Mouse (Mus musculus) splenic B cell, adult 2 months (primary cell): ENCODE measurements around the gene BC034090.

ENCODE experiments used
- DNase-seq: peaks from one replicate; pipeline ENCODE4 v3.0.0-alpha.2; 2011; ENCODE audit warnings: low read depth, low spot score
- H3K27me3 ChIP-seq: 2 replicates; pipeline ENCODE4 v1.6.1; 2012; ENCODE audit warnings: mild to moderate bottlenecking, low read length, moderate library complexity, mixed read lengths; ENCODE audit not compliant: control insufficient read depth, poor library complexity, insufficient read depth, severe bottlenecking
- H3K36me3 ChIP-seq: 2 replicates; pipeline ENCODE4 v1.6.1; 2012; ENCODE audit warnings: mild to moderate bottlenecking, low read length, moderate library complexity, mixed read lengths; ENCODE audit not compliant: control insufficient read depth, poor library complexity, insufficient read depth, severe bottlenecking

The BC034090 gene

DNA sequence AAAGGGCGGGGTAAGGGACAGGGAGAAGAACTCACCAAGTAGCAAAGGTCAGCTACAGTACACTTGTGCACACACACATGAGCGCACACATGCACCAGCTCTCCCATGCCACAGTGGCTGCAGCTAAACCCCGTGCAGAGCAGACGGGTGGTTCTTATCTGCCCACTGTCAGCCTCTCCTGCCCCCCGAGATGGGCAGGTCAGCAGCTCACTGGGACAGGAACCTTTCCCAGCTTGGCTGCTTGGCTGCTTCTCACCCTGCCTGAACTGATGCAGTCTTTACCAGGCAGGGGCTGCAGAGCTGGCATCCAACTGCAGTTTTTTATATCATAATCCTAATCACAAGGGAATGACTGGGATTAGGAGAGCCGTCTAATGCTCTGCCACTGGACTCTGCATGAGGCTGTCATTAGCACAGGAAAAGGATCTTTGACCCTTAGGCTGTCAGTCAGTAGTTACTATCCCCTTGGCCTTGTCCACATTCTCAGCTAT lies 8.4 kb upstream of the BC034090 start:
- H3K27me3 ChIP-seq = peaks cover 2% of the 10 kb centered on the region; the same call in 1 of the 2 replicates
- no peak for DNase-seq
- no peaks in the 10 kb centered on the region for H3K36me3 ChIP-seq

- H3K36me3 ChIP-seq = no peaks in the 10 kb centered on the region
- DNase-seq = no peak
- H3K27me3 ChIP-seq = peaks cover 2% of the 10 kb centered on the region; the same call in 1 of the 2 replicates
These were observed 7.4 kb upstream of the BC034090 start for GRCm38 (mm10) chr1:155251596-155251995.

- H3K27me3 ChIP-seq = peaks cover 3% of the 10 kb centered on the region; the same call in 1 of the 2 replicates
- DNase-seq = no peak
- H3K36me3 ChIP-seq = no peaks in the 10 kb centered on the region
These were observed 6.4 kb upstream of the BC034090 start for GRCm38 (mm10) chr1:155250531-155251135.

DNA sequence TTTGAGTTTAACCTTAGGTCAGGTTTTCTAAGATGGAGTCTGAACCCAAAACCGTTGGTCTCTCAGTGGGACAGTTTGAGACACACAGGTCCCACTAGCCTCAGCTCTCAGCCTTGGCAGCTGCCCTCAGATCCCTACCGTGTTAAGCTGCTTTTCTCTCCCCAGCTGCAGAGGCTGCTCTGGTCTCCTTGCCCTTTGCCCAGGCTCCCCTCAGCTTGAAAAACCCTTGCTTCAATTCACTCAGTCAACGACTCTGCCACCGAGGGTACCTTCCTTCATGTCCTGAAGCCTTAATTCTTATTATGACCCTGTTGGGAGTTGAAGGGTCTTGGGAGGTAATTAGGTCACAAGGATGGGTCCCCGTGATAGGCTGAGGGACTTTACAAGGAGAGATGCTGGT lies 5.7 kb upstream of the BC034090 start:
- Histone ChIP-seq H3K36me3 (no peaks in the 10 kb centered on the region), H3K27me3 (peaks cover 4% of the 10 kb centered on the region; the same call in 1 of the 2 replicates)
- DNase-seq = no peak

DNA sequence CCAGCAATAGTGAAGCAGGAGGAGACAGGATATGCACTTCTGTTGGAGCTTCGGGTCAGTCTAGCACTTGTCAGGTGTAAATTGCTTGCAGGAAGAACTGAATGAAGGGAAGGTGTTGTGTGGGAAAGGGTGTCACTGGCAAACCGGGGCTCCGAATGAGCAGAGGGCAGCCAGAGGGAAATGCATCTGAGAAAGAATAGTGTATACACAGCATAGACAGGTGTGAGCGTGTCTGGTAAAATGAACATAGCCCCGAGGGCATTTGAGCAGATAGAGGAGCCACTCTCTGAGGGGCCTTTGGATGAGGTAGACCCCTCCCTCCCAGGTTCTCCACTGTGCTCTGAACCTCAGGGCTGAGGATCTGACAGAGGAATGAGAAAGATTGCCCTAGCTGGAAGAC lies 3.8 kb upstream of the BC034090 start:
- no peaks in the 10 kb centered on the region for H3K36me3 ChIP-seq
- no peak for DNase-seq
- peaks cover 7% of the 10 kb centered on the region; the same call in 1 of the 2 replicates for H3K27me3 ChIP-seq

GRCm38 (mm10) chr1:155247441-155247840 lies 3.2 kb upstream of the BC034090 start:
- no peaks in the 10 kb centered on the region for H3K36me3 ChIP-seq
- peaks cover 7% of the 10 kb centered on the region; the same call in 1 of the 2 replicates for H3K27me3 ChIP-seq
- DNase-seq = no peak

- Histone ChIP-seq H3K36me3 (no peaks in the 10 kb centered on the region), H3K27me3 (peaks cover 7% of the 10 kb centered on the region; the same call in 1 of the 2 replicates)
- DNase-seq = no peak
These were observed 1.3 kb upstream of the BC034090 start for GRCm38 (mm10) chr1:155245516-155245915.

DNA sequence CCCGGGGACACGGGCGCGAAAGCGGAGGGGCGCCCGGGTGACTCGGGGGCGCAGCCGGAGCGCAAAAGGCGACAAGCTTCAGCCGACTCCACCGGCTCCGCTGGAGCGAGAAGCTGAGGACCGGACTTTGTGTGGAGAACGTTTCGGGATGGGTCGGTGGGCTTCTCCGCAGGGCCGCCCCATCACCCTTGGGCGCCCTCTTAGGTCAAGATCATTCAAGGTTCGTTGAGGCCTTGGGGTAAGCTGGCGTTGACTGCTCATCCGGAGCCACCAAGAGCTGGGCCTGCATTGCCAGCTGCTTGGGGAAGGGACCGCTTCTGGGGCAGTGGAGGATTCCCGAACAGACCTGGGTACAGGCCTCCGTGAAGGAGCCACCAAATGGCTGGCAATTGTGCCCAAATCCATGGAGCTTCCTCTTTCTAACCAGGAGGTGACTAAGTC lies 547 bp upstream of the BC034090 start:
- H3K27me3 ChIP-seq = peaks cover 7% of the 10 kb centered on the region; the same call in 1 of the 2 replicates
- DNase-seq = no peak
- no peaks in the 10 kb centered on the region for H3K36me3 ChIP-seq

GRCm38 (mm10) chr1:155242488-155242745 lies 1.8 kb downstream of the BC034090 start:
- no peak for DNase-seq
- no peaks in the 10 kb centered on the region for H3K36me3 ChIP-seq
- peaks cover 7% of the 10 kb centered on the region; the same call in 1 of the 2 replicates for H3K27me3 ChIP-seq

- H3K36me3 ChIP-seq = no peaks in the 10 kb centered on the region
- peaks cover 7% of the 10 kb centered on the region; the same call in 1 of the 2 replicates for H3K27me3 ChIP-seq
- no peak for DNase-seq
These were observed 2.4 kb downstream of the BC034090 start for GRCm38 (mm10) chr1:155241701-155242487.

- no peak for DNase-seq
- Histone ChIP-seq H3K36me3 (no peaks in the 10 kb centered on the region), H3K27me3 (peaks cover 5% of the 10 kb centered on the region; the same call in 1 of the 2 replicates)
These were observed 4.1 kb downstream of the BC034090 start for GRCm38 (mm10) chr1:155239962-155240717.

DNA sequence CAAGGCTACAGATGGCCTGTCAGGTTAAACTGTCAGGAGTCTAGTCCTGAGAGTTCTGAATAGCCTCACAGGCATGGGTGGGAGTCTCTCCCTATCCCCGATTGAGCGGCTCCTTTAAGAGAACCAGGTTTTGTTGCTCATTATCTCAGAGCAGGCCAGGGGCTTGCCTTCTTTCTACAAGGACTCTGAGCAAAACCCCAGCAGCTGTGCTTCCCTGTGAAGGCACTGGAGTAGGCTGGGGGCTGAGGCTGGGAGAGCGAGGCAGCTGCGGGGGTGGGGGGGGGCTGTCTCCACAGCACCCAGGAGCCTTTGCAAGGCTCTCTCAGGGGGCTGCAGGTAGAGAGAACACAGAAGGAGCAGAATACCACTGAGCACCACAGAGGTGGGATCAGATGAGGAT lies 5.1 kb downstream of the BC034090 start:
- no peak for DNase-seq
- Histone ChIP-seq H3K36me3 (no peaks in the 10 kb centered on the region), H3K27me3 (no peaks in the 10 kb centered on the region)

DNA sequence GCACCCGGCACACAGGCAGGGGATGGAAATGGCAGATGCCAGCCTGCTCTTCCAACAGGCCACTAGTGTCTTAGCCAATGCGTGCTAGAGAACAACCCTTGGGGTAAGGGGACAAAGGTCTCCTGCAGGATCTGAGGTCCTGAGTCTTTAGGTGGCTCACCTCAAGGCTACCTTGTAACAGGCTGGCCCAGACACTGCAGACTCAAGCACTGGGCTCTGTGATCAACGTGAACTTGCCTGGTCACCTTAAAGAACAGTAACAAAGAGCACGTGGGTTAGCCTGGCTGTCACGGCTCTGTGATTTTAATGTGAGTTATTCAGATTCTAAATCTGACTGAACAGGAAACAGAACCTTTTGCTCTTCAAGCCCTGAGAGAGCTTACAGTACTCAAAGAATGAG lies 6.1 kb downstream of the BC034090 start:
- Histone ChIP-seq H3K27me3 (no peaks in the 10 kb centered on the region), H3K36me3 (no peaks in the 10 kb centered on the region)
- no peak for DNase-seq

DNA sequence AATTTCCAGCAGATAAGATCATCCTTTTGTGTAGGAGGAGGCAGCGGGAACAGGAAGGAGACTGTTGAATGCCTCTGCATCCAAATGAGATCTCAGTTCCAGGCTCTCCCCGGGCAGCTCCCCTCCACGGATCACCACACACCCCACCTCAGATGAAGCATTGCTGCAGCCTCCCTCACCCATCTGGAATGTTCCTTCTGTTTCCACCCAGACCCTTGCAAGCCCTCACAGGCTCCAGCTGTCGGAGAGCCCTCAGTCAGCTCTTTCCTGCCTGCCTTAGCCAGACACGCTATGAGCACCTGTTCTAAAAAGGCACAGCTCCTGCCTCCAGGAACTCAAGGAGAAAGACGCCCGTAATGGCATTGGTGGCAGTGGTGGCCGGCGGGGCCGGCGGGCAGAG lies 6.9 kb downstream of the BC034090 start:
- DNase-seq = no peak
- Histone ChIP-seq H3K36me3 (no peaks in the 10 kb centered on the region), H3K27me3 (no peaks in the 10 kb centered on the region)
